Mouse (Mus musculus): ENCODE data around the gene Uhrf2.

Uhrf2 gene

GRCm38 (mm10) chr19:30091644-30092295 is 61.5 kb downstream of the Uhrf2 start:
- H3K4me1 ChIP-seq (replicated peaks; ENCODE audit: low read depth, low read length), result peaks cover 24% of the 10 kb centered on the region
- no peak overlapping the region for H3K4me3 ChIP-seq (replicated peaks; ENCODE audit: low read length)
- H3K9me3 ChIP-seq (ENCODE audit: low read length), result no peaks in the 10 kb centered on the region
- H3K36me3 ChIP-seq (ENCODE audit: insufficient read depth, low read length), result peaks cover 95% of the 10 kb centered on the region
- TF ChIP-seq CTCF (conservative IDR thresholded peaks at IDR 0.05; ENCODE audit: low read length) (no peak), NANOG (IDR thresholded peaks at IDR 0.05; ENCODE audit: borderline replicate concordance, low read length) (no peak), POU5F1 (IDR thresholded peaks at IDR 0.05; ENCODE audit: borderline replicate concordance, low read length) (no peak)
- no peaks in the 10 kb centered on the region for H3K27me3 ChIP-seq (ENCODE audit: insufficient read depth, low read length)

DNA sequence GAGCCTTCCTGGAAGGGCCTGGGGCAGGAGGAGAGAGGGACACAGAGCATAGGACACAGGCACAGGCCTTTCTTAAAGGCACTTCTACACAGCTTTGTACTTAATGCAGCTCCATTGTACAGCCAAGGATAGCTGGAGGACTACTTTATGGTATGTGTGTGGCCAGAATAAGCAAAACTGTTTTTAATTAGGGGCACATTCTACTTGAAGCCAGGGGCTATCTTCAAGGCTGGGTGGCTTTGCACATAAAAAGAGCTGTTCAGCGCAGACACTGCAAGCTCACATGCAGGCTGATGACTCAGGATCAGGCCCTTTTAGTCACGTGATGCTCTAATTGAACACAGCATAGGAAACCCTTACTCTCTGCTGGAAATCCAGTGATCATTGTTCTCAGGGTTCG is 65.9 kb downstream of the Uhrf2 start:
- Histone ChIP-seq H3K9me3 (ENCODE audit: low read length) (no peaks in the 10 kb centered on the region), H3K27me3 (ENCODE audit: insufficient read depth, low read length) (no peaks in the 10 kb centered on the region), H3K36me3 (ENCODE audit: insufficient read depth, low read length) (peaks cover 99% of the 10 kb centered on the region), H3K4me3 (replicated peaks; ENCODE audit: low read length) (no peak overlapping the region), H3K4me1 (replicated peaks; ENCODE audit: low read depth, low read length) (peaks cover 28% of the 10 kb centered on the region)
- TF ChIP-seq POU5F1 (IDR thresholded peaks at IDR 0.05; ENCODE audit: borderline replicate concordance, low read length) (no peak), CTCF (conservative IDR thresholded peaks at IDR 0.05; ENCODE audit: low read length) (no peak), NANOG (IDR thresholded peaks at IDR 0.05; ENCODE audit: borderline replicate concordance, low read length) (no peak)

DNA sequence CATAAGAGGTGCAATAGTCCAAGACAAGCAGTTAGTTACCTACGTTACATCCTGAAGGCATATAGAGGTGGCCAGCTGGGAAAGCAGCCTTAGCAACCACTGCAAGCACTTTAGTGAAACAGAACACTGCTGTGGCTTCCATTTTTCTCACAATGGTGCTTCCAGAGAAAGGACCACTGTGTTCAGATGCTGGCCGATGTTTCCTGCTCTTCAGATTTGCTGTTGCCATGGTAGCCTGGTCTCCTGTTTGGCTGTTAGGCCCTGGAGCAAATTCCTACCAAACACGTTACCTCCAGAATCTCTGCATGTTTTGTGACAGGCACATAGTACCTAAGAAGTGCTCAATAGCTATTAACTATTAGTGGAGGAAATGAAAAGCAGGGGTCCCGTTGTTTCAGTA is 66.7 kb downstream of the Uhrf2 start:
- Histone ChIP-seq H3K27me3 (ENCODE audit: insufficient read depth, low read length) (no peaks in the 10 kb centered on the region), H3K9me3 (ENCODE audit: low read length) (no peaks in the 10 kb centered on the region), H3K4me3 (replicated peaks; ENCODE audit: low read length) (no peak overlapping the region), H3K36me3 (ENCODE audit: insufficient read depth, low read length) (peaks cover 99% of the 10 kb centered on the region), H3K4me1 (replicated peaks; ENCODE audit: low read depth, low read length) (peaks cover 28% of the 10 kb centered on the region)
- no peak for TF ChIP-seq CTCF (conservative IDR thresholded peaks at IDR 0.05; ENCODE audit: low read length)
- TF ChIP-seq POU5F1 (IDR thresholded peaks at IDR 0.05; ENCODE audit: borderline replicate concordance, low read length), result no peak
- TF ChIP-seq NANOG (IDR thresholded peaks at IDR 0.05; ENCODE audit: borderline replicate concordance, low read length), result no peak

- peaks cover 99% of the 10 kb centered on the region for H3K36me3 ChIP-seq (ENCODE audit: insufficient read depth, low read length)
- TF ChIP-seq NANOG (IDR thresholded peaks at IDR 0.05; ENCODE audit: borderline replicate concordance, low read length) (no peak), POU5F1 (IDR thresholded peaks at IDR 0.05; ENCODE audit: borderline replicate concordance, low read length) (no peak), CTCF (conservative IDR thresholded peaks at IDR 0.05; ENCODE audit: low read length) (no peak)
- H3K4me1 ChIP-seq (replicated peaks; ENCODE audit: low read depth, low read length), result peaks cover 16% of the 10 kb centered on the region
- no peaks in the 10 kb centered on the region for H3K9me3 ChIP-seq (ENCODE audit: low read length)
- H3K27me3 ChIP-seq (ENCODE audit: insufficient read depth, low read length), result no peaks in the 10 kb centered on the region
- no peak overlapping the region for H3K4me3 ChIP-seq (replicated peaks; ENCODE audit: low read length)
Observed at GRCm38 (mm10) chr19:30100571-30100970, 70.3 kb downstream of the Uhrf2 start.

GRCm38 (mm10) chr19:30102620-30103019 is 72.3 kb downstream of the Uhrf2 start:
- TF ChIP-seq CTCF (conservative IDR thresholded peaks at IDR 0.05; ENCODE audit: low read length) (no peak), NANOG (IDR thresholded peaks at IDR 0.05; ENCODE audit: borderline replicate concordance, low read length) (no peak), POU5F1 (IDR thresholded peaks at IDR 0.05; ENCODE audit: borderline replicate concordance, low read length) (no peak)
- Histone ChIP-seq H3K9me3 (ENCODE audit: low read length) (peaks cover 5% of the 10 kb centered on the region; the same call in 1 of the 2 replicates), H3K4me3 (replicated peaks; ENCODE audit: low read length) (no peak overlapping the region), H3K27me3 (ENCODE audit: insufficient read depth, low read length) (no peaks in the 10 kb centered on the region), H3K36me3 (ENCODE audit: insufficient read depth, low read length) (peaks cover 99% of the 10 kb centered on the region), H3K4me1 (replicated peaks; ENCODE audit: low read depth, low read length) (no peaks in the 10 kb centered on the region)

DNA sequence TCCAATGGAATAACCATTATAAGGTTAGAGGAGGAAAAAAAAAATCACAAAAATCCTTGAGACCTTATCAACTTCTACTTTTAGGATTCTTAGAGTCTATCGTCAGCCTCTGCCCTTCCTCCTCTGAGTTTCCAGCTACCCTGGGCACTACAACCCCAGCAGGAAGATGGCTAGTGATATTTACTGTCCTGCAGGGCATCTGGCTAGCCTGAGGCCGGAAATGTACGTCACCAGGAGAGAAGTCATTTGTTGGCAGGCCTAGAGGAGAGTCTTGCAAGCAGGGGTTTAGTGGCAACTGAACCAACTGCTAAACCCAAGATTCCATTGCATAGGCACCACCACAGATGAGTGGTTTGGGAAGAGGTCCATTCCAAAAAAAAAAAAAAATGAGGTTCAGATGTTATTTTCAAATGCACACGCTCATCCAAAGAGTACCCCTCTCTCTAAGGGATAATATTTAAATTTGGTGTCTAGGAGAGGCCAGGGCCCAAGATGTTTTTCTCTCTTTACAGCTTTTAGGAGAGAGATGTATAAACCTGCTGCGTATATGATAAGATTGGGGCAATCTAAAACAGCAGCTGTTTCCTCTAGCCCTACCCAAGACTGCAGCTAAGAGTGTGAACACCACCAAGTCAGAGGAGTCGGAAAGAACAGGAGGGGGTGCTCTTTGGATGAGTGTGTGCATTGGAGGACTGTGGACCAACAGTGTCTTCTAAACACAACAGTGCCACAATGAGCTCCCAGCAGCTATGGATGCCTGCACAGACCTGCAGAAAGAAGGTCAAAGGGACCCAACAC is 74.9 kb downstream of the Uhrf2 start:
- peaks cover 5% of the 10 kb centered on the region; the same call in 1 of the 2 replicates for H3K9me3 ChIP-seq (ENCODE audit: low read length)
- H3K27me3 ChIP-seq (ENCODE audit: insufficient read depth, low read length), result no peaks in the 10 kb centered on the region
- H3K4me1 ChIP-seq (replicated peaks; ENCODE audit: low read depth, low read length), result no peaks in the 10 kb centered on the region
- TF ChIP-seq CTCF (conservative IDR thresholded peaks at IDR 0.05; ENCODE audit: low read length) (no peak), POU5F1 (IDR thresholded peaks at IDR 0.05; ENCODE audit: borderline replicate concordance, low read length) (no peak), NANOG (IDR thresholded peaks at IDR 0.05; ENCODE audit: borderline replicate concordance, low read length) (no peak)
- H3K4me3 ChIP-seq (replicated peaks; ENCODE audit: low read length), result no peak overlapping the region
- H3K36me3 ChIP-seq (ENCODE audit: insufficient read depth, low read length), result peaks cover 97% of the 10 kb centered on the region

GRCm38 (mm10) chr19:30107221-30107845 is 77.0 kb downstream of the Uhrf2 start:
- Histone ChIP-seq H3K36me3 (ENCODE audit: insufficient read depth, low read length) (peaks cover 97% of the 10 kb centered on the region), H3K4me3 (replicated peaks; ENCODE audit: low read length) (no peak overlapping the region), H3K9me3 (ENCODE audit: low read length) (peaks cover 5% of the 10 kb centered on the region; the same call in 1 of the 2 replicates), H3K27me3 (ENCODE audit: insufficient read depth, low read length) (no peaks in the 10 kb centered on the region), H3K4me1 (replicated peaks; ENCODE audit: low read depth, low read length) (peaks cover 11% of the 10 kb centered on the region)
- TF ChIP-seq NANOG (IDR thresholded peaks at IDR 0.05; ENCODE audit: borderline replicate concordance, low read length), result no peak
- no peak for TF ChIP-seq POU5F1 (IDR thresholded peaks at IDR 0.05; ENCODE audit: borderline replicate concordance, low read length)
- TF ChIP-seq CTCF (conservative IDR thresholded peaks at IDR 0.05; ENCODE audit: low read length), result no peak

DNA sequence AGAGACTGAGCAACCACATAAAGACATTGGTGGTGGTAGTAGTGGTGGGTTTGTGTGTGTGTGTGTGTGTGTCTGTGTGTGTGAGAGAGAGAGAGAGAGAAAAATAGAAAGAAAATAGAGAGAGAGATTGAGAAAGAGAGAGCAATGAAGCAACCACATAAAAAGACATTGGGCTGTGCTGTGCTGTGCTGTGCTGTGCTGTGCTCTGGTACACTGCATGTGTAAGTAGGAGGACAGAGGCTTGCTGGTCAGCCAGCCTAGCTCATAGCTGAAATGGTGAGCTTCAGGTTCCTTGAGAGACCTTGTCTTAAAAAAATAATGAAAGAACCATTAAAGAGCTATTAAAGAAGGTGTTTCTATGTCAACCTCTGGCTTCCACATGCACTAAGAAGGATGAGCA is 78.3 kb downstream of the Uhrf2 start:
- no peak overlapping the region for H3K4me3 ChIP-seq (replicated peaks; ENCODE audit: low read length)
- no peaks in the 10 kb centered on the region for H3K27me3 ChIP-seq (ENCODE audit: insufficient read depth, low read length)
- peaks cover 5% of the 10 kb centered on the region; the same call in 1 of the 2 replicates for H3K9me3 ChIP-seq (ENCODE audit: low read length)
- TF ChIP-seq POU5F1 (IDR thresholded peaks at IDR 0.05; ENCODE audit: borderline replicate concordance, low read length) (no peak), CTCF (conservative IDR thresholded peaks at IDR 0.05; ENCODE audit: low read length) (no peak), NANOG (IDR thresholded peaks at IDR 0.05; ENCODE audit: borderline replicate concordance, low read length) (no peak)
- peaks cover 97% of the 10 kb centered on the region for H3K36me3 ChIP-seq (ENCODE audit: insufficient read depth, low read length)
- H3K4me1 ChIP-seq (replicated peaks; ENCODE audit: low read depth, low read length), result peaks cover 11% of the 10 kb centered on the region

Measured in E14TG2a.4 (cell line).